Mouse (Mus musculus) hindbrain, embryonic 11.5 days (tissue): ENCODE measurements around the gene Gm15056. TPM values are rescaled to one million over a fixed set of nuclear protein-coding genes. Genes with fewer than 3 reads are reported as not detected.

Experiments used
- ATAC-seq: fragments of 200-750 bp; cut with Nextera tagmentation; 2 replicates; pipeline ENCODE4 v1.8.0; 2017; ENCODE audit warnings: mild to moderate bottlenecking, moderate TSS enrichment, moderate library complexity; ENCODE audit not compliant: low FRiP score
- DNase-seq: peaks from one replicate; pipeline ENCODE4 v3.0.0-alpha.2; 2015; ENCODE audit warnings: low spot score
- H3K27ac ChIP-seq: fragments of 300-500 bp; sonication (generic); 2 replicates; pipeline ENCODE4 v1.5.1; 2014; ENCODE audit warnings: mild to moderate bottlenecking, low read depth, low read length
- H3K27me3 ChIP-seq: fragments of 300-500 bp; sonication (generic); 2 replicates; pipeline ENCODE4 v1.6.1; 2014; ENCODE audit warnings: mild to moderate bottlenecking, low read length, moderate library complexity, mixed read lengths; ENCODE audit not compliant: control insufficient read depth, insufficient read depth
- H3K36me3 ChIP-seq: fragments of 300-500 bp; sonication (generic); 2 replicates; pipeline ENCODE4 v1.6.1; 2014; ENCODE audit warnings: mild to moderate bottlenecking, low read length, moderate library complexity, mixed read lengths; ENCODE audit not compliant: control insufficient read depth, insufficient read depth
- H3K4me1 ChIP-seq: fragments of 300-500 bp; sonication (generic); replicated peaks from 2 replicates; pipeline ENCODE4 v1.6.1; 2014; ENCODE audit warnings: low read length, mixed read lengths; ENCODE audit not compliant: control insufficient read depth, insufficient read depth
- H3K4me2 ChIP-seq: fragments of 300-500 bp; sonication (generic); replicated peaks from 2 replicates; pipeline ENCODE4 v1.6.1; 2014; ENCODE audit warnings: mild to moderate bottlenecking, low read depth, low read length
- H3K4me3 ChIP-seq: fragments of 300-500 bp; sonication (generic); 2 replicates; pipeline ENCODE4 v1.5.1; 2014; ENCODE audit warnings: low read depth, low read length
- H3K9ac ChIP-seq: fragments of 300-500 bp; sonication (generic); 2 replicates; pipeline ENCODE4 v1.6.1; 2014; ENCODE audit warnings: low read depth, low read length
- H3K9me3 ChIP-seq: fragments of 300-500 bp; sonication (generic); 2 replicates; pipeline ENCODE4 v1.6.1; 2016; ENCODE audit warnings: low read length; ENCODE audit not compliant: control insufficient read depth
- WGBS: fragments of 180-500 bp; shearing (Covaris S2); extraction: QIAGEN DNeasy Blood & Tissue Kit; methylation state at CpG from one replicate; pipeline ENCODE4 v1.1.7; 2014; 5-methylcytosine and 5-hydroxymethylcytosine counted together
- polyA plus RNA-seq: library from polyadenylated mRNA; unstranded; fragments of >200 nt; fragmentation: Nextera tagmentation; extraction: Ambion mirVana; gene quantifications from 2 replicates; pipeline ENCODE4 v1.2.1, GENCODE M21; 2014

Gene Gm15056
- not detected in 2 replicates for polyA plus RNA-seq

GRCm38 (mm10) chr8:20902527-20902926, at the start of gene Gm15056:
Gene Gm15056, minus strand, starts transcription at chr8:20902627.
- no peak for DNase-seq
- H3K4me3 ChIP-seq, result no peak within 1 kb of the TSS
- no peaks in the 10 kb centered on the region for H3K4me1 ChIP-seq
- no peaks in the 10 kb centered on the region for H3K27me3 ChIP-seq
- H3K36me3 ChIP-seq, result no peaks in the 10 kb centered on the region
- ATAC-seq, result no peak
- no peak within 1 kb of the TSS for H3K9ac ChIP-seq
- 57% methylated on average over 2 of the region's 2 CpGs for WGBS
- H3K9me3 ChIP-seq, result peaks cover 7% of the 10 kb centered on the region
- no peak within 1 kb of the TSS for H3K27ac ChIP-seq
- no peak within 1 kb of the TSS for H3K4me2 ChIP-seq

- WGBS, result 80% methylated on average over 3 of the region's 3 CpGs
- H3K9ac ChIP-seq, result no peak within 1 kb of the TSS
- peaks cover 4% of the 10 kb centered on the region; the same call in 1 of the 2 replicates for H3K9me3 ChIP-seq
- no peaks in the 10 kb centered on the region for H3K27me3 ChIP-seq
- ATAC-seq (no peak), DNase-seq (no peak)
- no peak within 1 kb of the TSS for H3K4me2 ChIP-seq
- H3K4me1 ChIP-seq, result no peaks in the 10 kb centered on the region
- H3K4me3 ChIP-seq, result no peak within 1 kb of the TSS
- H3K36me3 ChIP-seq, result no peaks in the 10 kb centered on the region
- H3K27ac ChIP-seq, result no peak within 1 kb of the TSS
These were observed 42.2 kb upstream of the Gm15056 start, which contains the start of gene AY761185 for GRCm38 (mm10) chr8:20944610-20945009. Gene AY761185, minus strand, starts transcription at chr8:20944710.

GRCm38 (mm10) chr8:20921971-20922370, 19.5 kb upstream of the Gm15056 start, which contains the start of gene Gm6040:
Gene Gm6040, minus strand, starts transcription at chr8:20922071.
- 81% methylated on average over 3 of the region's 3 CpGs for WGBS
- H3K4me3 ChIP-seq, result no peak within 1 kb of the TSS
- no peaks in the 10 kb centered on the region for H3K9me3 ChIP-seq

DNA sequence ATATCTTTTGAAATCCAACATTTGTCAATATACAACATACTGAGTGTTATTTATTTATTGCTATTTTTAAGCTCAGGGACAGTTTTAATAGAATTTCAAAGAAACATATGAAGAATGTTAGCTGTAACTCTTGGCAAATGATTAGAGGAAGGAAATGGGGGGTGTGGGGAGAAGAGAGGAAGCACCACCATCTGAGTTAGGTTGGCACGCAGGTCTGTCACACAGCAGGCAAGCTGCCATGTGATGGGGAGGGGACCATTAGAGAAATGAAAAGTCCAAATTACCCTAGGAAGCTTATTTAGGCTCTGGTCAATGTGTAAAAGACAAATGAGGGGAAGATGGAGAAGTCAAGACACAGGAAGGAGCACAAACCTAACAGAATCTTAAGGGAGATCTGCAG, 9.9 kb upstream of the Gm15056 start:
- Histone ChIP-seq H3K27me3 (no peaks in the 10 kb centered on the region), H3K9me3 (0 out of 2 replicates have a peak, but pooled peaks cover 5% of the 10 kb centered on the region), H3K9ac (no peak overlapping the region), H3K27ac (no peak overlapping the region), H3K4me2 (no peak overlapping the region), H3K4me1 (no peaks in the 10 kb centered on the region), H3K4me3 (no peak overlapping the region), H3K36me3 (no peaks in the 10 kb centered on the region)
- 92% methylated on average over 1 of the region's 1 CpGs for WGBS
- DNase-seq (no peak), ATAC-seq (no peak)

More at GRCm38 (mm10) chr8:20921971-20922370, 19.5 kb upstream of the Gm15056 start, which contains the start of gene Gm6040:
- H3K4me2 ChIP-seq, result no peak within 1 kb of the TSS
- no peak for ATAC-seq
- no peaks in the 10 kb centered on the region for H3K27me3 ChIP-seq
- H3K27ac ChIP-seq, result no peak within 1 kb of the TSS
- H3K4me1 ChIP-seq, result no peaks in the 10 kb centered on the region
- no peak within 1 kb of the TSS for H3K9ac ChIP-seq
- DNase-seq, result no peak
- no peaks in the 10 kb centered on the region for H3K36me3 ChIP-seq

- Histone ChIP-seq H3K4me1 (no peaks in the 10 kb centered on the region), H3K4me3 (no peak overlapping the region), H3K27ac (no peak overlapping the region), H3K27me3 (no peaks in the 10 kb centered on the region), H3K36me3 (no peaks in the 10 kb centered on the region), H3K9me3 (no peaks in the 10 kb centered on the region; the same call in 1 of the 2 replicates), H3K9ac (no peak overlapping the region), H3K4me2 (no peak overlapping the region)
- ATAC-seq (no peak), DNase-seq (no peak)
- WGBS, result 66% methylated on average over 2 of the region's 2 CpGs
These were observed 5.8 kb upstream of the Gm15056 start for GRCm38 (mm10) chr8:20908256-20908655.

DNA sequence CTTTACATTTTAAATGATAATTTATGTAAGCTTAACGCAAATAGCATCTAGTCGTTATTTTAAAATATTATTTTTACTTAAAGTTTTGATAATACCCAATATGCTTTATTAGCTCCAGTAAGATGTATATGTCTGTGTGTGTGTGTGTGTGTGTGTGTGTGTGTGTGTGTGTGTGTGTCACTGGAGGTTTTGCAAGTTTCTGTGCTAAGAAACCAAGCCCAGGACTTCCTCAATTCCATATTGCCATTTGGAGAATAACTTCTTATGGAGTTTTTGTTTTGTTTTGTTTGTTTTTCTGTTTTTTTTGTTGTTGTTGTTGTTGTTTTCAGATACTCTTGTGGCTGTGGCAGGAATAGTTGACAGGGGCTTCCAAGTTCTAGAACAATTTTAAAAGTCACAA, 4.7 kb upstream of the Gm15056 start:
- Histone ChIP-seq H3K36me3 (no peaks in the 10 kb centered on the region), H3K4me2 (no peak overlapping the region), H3K9ac (no peak overlapping the region), H3K4me3 (no peak overlapping the region), H3K4me1 (no peaks in the 10 kb centered on the region), H3K9me3 (no peaks in the 10 kb centered on the region; the same call in 1 of the 2 replicates), H3K27ac (no peak overlapping the region), H3K27me3 (no peaks in the 10 kb centered on the region)
- WGBS, result 90% methylated on average over 2 of the region's 2 CpGs
- no peak for ATAC-seq
- DNase-seq, result no peak

- no peaks in the 10 kb centered on the region; the same call in 1 of the 2 replicates for H3K9me3 ChIP-seq
- 85% methylated on average over 2 of the region's 2 CpGs for WGBS
- no peak within 1 kb of the TSS for H3K9ac ChIP-seq
- H3K4me1 ChIP-seq, result no peaks in the 10 kb centered on the region
- DNase-seq (no peak), ATAC-seq (no peak)
- H3K4me3 ChIP-seq, result no peak within 1 kb of the TSS
- H3K27ac ChIP-seq, result no peak within 1 kb of the TSS
- H3K36me3 ChIP-seq, result no peaks in the 10 kb centered on the region
- no peak within 1 kb of the TSS for H3K4me2 ChIP-seq
- H3K27me3 ChIP-seq, result no peaks in the 10 kb centered on the region
These were observed 10.1 kb downstream of the Gm15056 start, which contains the start of gene Defb33 for GRCm38 (mm10) chr8:20892369-20892768. Gene Defb33, plus strand, starts transcription at chr8:20892669.

- Histone ChIP-seq H3K4me1 (no peaks in the 10 kb centered on the region), H3K9me3 (peaks cover under 1% of the 10 kb centered on the region; the same call in 1 of the 2 replicates), H3K27ac (no peak overlapping the region), H3K27me3 (no peaks in the 10 kb centered on the region), H3K36me3 (no peaks in the 10 kb centered on the region), H3K4me3 (no peak overlapping the region), H3K4me2 (no peak overlapping the region), H3K9ac (no peak overlapping the region)
- no peak for DNase-seq
- no peak for ATAC-seq
- WGBS, result 49% methylated on average over 6 of the region's 6 CpGs
These were observed 27.8 kb downstream of the Gm15056 start for GRCm38 (mm10) chr8:20874608-20875007.
